Mouse (Mus musculus): ENCODE measurements around the gene Ccdc148. TPM values are rescaled to one million over a fixed set of nuclear protein-coding genes. Genes with fewer than 3 reads are reported as not detected.

Gene Ccdc148
- 1 to 10 TPM; 2.3 to 2.6 TPM for total RNA-seq (2021)

GRCm38 (mm10) chr2:59160605-59160963, at the start of gene Ccdc148, which contains the start of gene Pkp4:
Ccdc148 (minus strand) TSS chr2:59160683.
Pkp4 (plus strand) TSS chr2:59160850.
- intact Hi-C loops (cut with DNase I) = loop anchor here (5.0 kb wide), 5 partner anchors 47 to 277 kb away; no protein-coding TSS in a partner anchor
- peak; percentile 94 to 95 for DNase-seq

GRCm38 (mm10) chr2:59208276-59208675, 47.8 kb upstream of the Ccdc148 start:
- intact Hi-C loops (cut with DNase I) = loop anchor here (5.0 kb wide), 1 partner anchor 46 kb away; the partner anchor contains the start of genes Ccdc148 and Pkp4
- DNase-seq = no peak

GRCm38 (mm10) chr2:59207725-59208124, 47.2 kb upstream of the Ccdc148 start:
- peak; percentile 32 to 39 for DNase-seq
- intact Hi-C loops (cut with DNase I) = loop anchor here (5.0 kb wide), 1 partner anchor 45 kb away; the partner anchor contains the start of genes Ccdc148 and Pkp4

DNA sequence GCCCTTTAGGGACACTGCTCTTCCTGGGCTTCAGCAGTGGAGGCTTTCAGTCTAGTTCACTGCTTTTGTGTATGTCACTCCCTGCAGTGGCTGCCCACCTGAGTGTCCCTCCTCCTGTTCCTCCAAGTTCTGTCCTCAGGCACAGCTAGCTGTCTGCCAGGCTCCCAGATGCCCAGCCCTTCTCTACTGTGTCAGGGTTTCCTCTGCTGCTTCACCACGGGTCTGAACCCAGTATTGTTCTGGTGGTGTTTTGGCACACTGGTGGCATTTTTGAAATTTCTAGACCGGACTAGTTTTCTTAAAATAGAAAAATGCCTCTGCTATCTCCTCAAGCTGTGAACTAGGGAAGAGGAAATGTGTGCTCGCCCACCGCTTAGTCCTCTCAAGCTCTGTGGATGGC, 46.8 kb upstream of the Ccdc148 start:
- peak; percentile 64 to 65 for DNase-seq
- intact Hi-C loops (cut with DNase I) = loop anchor here (5.0 kb wide), 1 partner anchor 45 kb away; the partner anchor contains the start of genes Ccdc148 and Pkp4

DNA sequence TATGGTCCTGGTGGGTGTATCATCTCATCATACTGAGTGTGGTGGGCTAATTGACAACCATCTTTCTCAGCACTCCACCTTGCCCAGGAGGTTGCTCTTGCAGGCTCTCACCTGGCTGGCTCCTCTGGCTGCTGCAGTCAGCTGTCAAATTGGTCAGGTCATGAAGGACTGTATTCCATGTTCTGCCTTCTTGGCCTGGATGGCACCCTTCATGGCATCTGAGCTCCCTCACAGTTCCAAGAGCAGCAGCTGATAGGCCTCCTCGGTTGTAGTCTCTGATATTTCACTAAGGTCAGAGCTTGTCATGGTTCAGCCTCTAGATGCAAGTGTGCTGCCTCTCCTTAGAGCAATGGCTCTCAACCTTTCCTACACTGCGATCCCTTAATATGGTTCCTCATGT, 45.7 kb upstream of the Ccdc148 start:
- DNase-seq = peak in 1 of 2 experiments; percentile 28
- intact Hi-C loops (cut with DNase I) = loop anchor here (5.0 kb wide), 1 partner anchor 44 kb away; the partner anchor contains the start of genes Ccdc148 and Pkp4

- intact Hi-C loops (cut with DNase I) = loop anchor here (5.0 kb wide), 1 partner anchor 43 kb away; the partner anchor contains the start of genes Ccdc148 and Pkp4
- DNase-seq = no peak
These were observed 44.6 kb upstream of the Ccdc148 start for GRCm38 (mm10) chr2:59205092-59205491.

DNA sequence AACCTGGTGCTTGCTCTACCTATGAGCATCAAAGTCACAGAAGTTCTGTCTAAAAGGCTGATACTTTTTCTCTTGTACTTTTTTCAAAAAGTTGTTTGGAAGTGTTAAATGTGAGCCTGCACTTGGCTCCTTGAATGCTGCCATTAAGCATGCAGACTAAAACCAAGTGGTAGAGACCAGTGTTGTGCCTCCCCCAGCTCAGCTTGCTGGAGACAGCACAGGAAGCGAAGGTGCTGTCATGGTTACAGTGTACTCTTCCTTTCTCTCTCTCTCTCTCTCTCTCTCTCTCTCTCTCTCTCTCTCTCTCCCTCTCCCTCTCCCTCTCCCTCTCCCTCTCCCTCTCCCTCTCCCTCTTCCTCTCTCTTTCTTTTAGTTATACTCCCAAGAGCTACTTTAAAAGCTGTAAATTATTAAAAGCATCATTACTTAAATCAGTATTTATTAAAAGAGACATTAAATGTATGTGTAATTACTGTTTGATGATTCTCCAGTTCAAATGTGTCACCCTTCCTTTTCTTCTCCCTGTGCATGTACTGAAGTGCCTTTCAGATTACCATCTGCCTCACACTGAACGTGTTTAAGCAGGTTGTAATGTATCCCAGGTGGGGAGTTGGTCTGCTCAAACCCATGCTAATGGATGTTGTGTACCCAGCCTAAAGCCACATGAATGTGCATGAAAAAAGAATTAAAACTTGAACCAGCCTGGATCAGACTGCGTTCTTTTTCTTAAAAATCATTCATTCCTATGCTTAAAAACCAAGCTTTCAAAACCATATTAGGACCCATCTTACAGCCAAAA, 43.3 kb upstream of the Ccdc148 start:
- no peak for DNase-seq
- intact Hi-C loops (cut with DNase I) = no loop called here

- peak in 1 of 2 experiments; percentile 30 for DNase-seq
- intact Hi-C loops (cut with DNase I) = no loop called here
These were observed 42.4 kb upstream of the Ccdc148 start for GRCm38 (mm10) chr2:59202930-59203329.

DNA sequence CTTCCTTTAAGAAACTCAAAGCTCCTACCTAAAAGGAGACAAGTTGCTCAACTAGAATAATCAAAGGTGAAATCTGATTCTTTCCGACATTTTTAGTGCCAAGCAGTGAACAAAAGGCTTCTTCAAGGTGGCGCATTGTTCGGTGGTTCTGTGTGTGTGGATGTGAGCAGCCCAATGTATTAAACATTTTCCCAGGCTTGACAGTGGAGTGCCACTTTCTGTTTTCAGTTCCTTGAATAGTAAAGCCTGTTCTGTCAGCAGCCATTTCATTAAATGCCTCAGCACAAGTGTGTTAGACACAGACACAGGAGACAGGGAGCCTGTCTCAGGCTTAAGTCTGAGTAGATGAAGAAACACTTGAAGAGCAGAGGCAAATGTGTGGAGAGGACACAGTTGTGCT, 40.0 kb upstream of the Ccdc148 start:
- intact Hi-C loops (cut with DNase I) = no loop called here
- DNase-seq = no peak

DNA sequence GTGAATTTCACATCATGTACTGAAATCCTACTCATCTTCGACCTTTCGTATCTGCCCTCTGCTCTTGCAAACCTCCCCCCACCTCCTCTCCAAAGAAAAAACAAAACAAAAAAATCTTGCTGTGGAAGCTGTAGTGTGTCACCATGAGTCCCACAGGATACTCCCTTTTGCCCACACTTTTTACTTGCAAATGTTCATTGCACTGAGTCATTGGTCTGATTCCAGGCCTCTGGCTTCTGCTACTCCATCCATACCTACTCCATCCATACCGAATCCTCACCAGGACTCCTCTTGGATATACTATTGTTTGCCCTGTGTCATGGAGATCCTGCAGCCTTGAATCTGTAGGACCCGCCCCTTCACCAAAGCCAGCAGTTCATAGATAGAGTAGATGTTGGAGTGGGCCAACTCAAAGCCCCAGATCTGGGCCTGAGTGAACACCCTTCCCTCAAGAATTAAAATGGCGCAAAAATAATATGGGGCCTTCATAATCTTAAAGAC, 39.0 kb upstream of the Ccdc148 start:
- DNase-seq = no peak
- intact Hi-C loops (cut with DNase I) = no loop called here

DNA sequence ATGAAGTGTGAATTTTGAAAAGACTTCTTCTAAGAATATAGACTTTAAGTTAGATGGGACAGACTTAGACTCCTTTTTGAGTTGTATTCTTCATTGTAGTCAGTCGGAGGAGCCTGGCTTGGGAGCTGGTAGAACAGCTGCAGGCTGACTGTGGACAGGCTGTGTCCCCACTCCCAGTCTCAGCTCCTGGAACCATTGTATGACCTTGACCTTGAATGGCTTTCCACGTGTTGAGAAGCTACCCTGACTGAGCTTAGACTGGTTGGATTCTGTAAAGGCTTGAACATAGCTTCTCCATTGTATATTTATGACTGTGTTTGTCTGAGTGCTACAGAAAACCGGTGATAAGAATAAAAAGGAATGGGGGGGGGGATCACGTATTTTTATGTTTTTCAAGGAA, 36.7 kb upstream of the Ccdc148 start:
- no peak for DNase-seq
- intact Hi-C loops (cut with DNase I) = no loop called here

GRCm38 (mm10) chr2:59193117-59193516, 32.6 kb upstream of the Ccdc148 start:
- DNase-seq = peak; percentile 42 to 48
- intact Hi-C loops (cut with DNase I) = no loop called here

DNA sequence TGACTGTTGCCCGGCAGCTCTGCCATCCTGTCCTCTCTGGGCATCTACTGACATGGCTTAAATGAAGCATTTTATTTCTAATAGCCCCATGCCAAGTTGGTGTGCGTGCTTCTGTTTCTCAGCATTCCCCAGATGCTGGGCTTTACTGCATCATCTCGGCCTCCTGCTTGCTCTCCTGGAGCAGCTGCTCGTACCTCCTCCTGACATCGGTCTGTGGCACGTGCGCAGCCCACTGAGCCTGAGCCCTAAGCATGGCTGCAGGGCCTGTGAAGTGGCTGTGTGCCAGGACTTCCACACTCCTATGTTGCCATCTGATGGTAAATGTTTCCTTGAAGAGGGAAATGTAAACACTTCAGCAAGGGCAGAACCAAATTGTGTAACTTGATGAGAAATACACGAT, 31.0 kb upstream of the Ccdc148 start:
- intact Hi-C loops (cut with DNase I) = loop anchor here (2.0 kb wide), 1 partner anchor 29 kb away; no protein-coding TSS in a partner anchor
- DNase-seq = no peak

DNA sequence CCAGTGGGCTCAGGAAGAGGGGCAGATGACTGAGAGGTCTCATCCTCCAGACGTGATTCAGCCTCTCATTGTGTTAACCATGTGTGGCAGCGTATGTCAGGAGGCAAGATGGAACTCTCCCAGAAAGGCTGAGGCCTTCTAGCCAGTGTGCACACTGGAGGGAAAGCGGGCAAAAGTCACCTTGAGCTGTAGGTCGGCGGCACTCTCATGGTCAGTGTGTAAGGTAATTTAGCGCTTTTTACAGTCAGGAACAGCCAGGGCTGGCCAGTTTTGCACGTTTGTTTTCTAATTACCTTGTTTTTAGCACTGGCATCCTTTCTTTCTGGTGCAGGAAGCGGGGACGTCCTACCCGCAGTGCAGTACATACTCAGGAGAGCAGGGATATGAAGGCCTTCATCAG, 29.7 kb upstream of the Ccdc148 start:
- intact Hi-C loops (cut with DNase I) = loop anchor here (2.0 kb wide), 1 partner anchor 27 kb away; no protein-coding TSS in a partner anchor
- DNase-seq = peak; percentile 24 to 25

- intact Hi-C loops (cut with DNase I) = loop anchor here (2.0 kb wide), 1 partner anchor 27 kb away; no protein-coding TSS in a partner anchor
- DNase-seq = peak; percentile 33 to 36
These were observed 29.2 kb upstream of the Ccdc148 start for GRCm38 (mm10) chr2:59189661-59190185.

DNA sequence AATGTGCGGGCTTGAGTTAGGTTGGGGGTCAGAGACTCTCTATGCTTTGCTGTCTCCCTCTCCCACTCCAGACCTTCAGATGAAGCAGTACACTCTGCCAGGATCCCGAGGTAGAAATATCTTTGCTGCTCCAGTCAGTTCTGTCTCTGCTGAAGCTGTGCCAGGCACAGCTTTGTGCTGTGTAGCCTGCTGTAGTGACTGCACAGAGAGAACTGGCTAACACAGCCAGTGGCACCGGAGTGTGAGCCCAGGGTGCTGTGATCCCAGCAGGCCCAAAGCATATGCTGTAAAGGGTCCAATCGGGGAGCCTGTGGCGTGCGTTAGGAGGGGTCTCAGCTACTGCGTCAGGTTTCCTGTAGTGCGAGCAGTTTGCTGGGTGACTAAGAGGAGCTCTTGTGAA, 27.8 kb upstream of the Ccdc148 start:
- peak in 1 of 2 experiments; percentile 37 for DNase-seq
- intact Hi-C loops (cut with DNase I) = no loop called here

DNA sequence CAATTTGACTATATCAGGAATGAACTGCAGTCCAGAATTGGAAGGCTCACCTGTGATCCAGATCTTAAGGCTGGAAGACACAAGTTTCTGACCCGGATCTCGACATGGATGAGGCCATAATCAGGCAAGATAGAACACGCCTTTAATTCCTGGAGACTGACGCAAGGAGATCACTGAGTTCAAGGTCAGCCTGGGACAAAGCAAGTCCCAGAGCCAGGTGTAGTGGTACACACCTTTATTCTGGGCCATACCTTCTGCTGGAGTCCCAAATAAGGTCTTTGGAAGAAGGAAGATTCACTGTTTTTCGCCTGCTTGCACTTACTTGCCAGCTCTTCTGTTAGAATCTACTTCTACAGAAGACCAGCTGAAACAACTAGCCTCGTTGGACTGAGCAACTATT, 26.5 kb upstream of the Ccdc148 start:
- intact Hi-C loops (cut with DNase I) = no loop called here
- no peak for DNase-seq

- intact Hi-C loops (cut with DNase I) = no loop called here
- no peak for DNase-seq
These were observed 25.6 kb upstream of the Ccdc148 start for GRCm38 (mm10) chr2:59186122-59186521.

- DNase-seq = no peak
- intact Hi-C loops (cut with DNase I) = no loop called here
These were observed 23.9 kb upstream of the Ccdc148 start for GRCm38 (mm10) chr2:59184107-59185064.

DNA sequence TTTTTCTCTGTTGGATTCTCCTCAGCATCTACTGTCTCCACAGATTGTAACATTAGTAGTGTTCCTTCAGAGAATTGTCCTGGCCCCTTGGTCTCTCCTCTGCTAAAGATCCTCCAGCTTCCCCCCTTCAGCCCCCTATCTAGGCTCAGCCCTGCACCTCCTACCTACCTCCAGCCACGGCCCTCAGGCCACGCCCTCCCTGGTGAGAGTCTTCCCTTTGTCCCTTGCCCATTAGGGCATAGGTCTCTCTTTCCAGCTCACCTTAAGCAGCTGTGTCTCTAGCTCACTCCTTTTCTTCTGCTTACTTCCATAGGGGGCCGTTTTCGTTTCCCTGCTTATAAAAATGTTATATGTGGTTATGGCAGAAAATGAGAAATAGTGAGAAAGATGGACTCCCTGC, 23.1 kb upstream of the Ccdc148 start:
- no peak for DNase-seq
- intact Hi-C loops (cut with DNase I) = no loop called here

Data from heart, postnatal 10 days (tissue).